Mouse (Mus musculus): ENCODE results near the gene Pitx1.

Gene Pitx1

GRCm38 (mm10) chr13:55830833-55831721 lies 4.9 kb downstream of the Pitx1 start:
- no peak for DNase-seq (ENCODE audit: low read depth)

GRCm38 (mm10) chr13:55830081-55830832 lies 5.7 kb downstream of the Pitx1 start:
- DNase-seq (ENCODE audit: low read depth): no peak

- no peak for DNase-seq (ENCODE audit: low read depth)
Measured at GRCm38 (mm10) chr13:55829018-55829655, 6.9 kb downstream of the Pitx1 start.

GRCm38 (mm10) chr13:55828141-55829017 lies 7.6 kb downstream of the Pitx1 start:
- no peak for DNase-seq (ENCODE audit: low read depth)

- no peak for DNase-seq (ENCODE audit: low read depth)
Measured at GRCm38 (mm10) chr13:55827679-55828140, 8.3 kb downstream of the Pitx1 start.

- no peak for DNase-seq (ENCODE audit: low read depth)
Measured at GRCm38 (mm10) chr13:55826796-55827678, 9.0 kb downstream of the Pitx1 start.

GRCm38 (mm10) chr13:55826008-55826671 lies 9.9 kb downstream of the Pitx1 start:
- no peak for DNase-seq (ENCODE audit: low read depth)

GRCm38 (mm10) chr13:55825245-55825681 lies 10.7 kb downstream of the Pitx1 start:
- no peak for DNase-seq (ENCODE audit: low read depth)

GRCm38 (mm10) chr13:55824151-55824945 lies 11.6 kb downstream of the Pitx1 start:
- no peak for DNase-seq (ENCODE audit: low read depth)

- no peak for DNase-seq (ENCODE audit: low read depth)
Measured at GRCm38 (mm10) chr13:55822499-55822898, 13.5 kb downstream of the Pitx1 start.

- DNase-seq (ENCODE audit: low read depth): no peak
Measured at GRCm38 (mm10) chr13:55814834-55815233, 21.2 kb downstream of the Pitx1 start.

GRCm38 (mm10) chr13:55813490-55814016 lies 22.4 kb downstream of the Pitx1 start:
- DNase-seq (ENCODE audit: low read depth): no peak

- DNase-seq (ENCODE audit: low read depth): no peak
Measured at GRCm38 (mm10) chr13:55810947-55811346, 25.0 kb downstream of the Pitx1 start.

- no peak for DNase-seq (ENCODE audit: low read depth)
Measured at GRCm38 (mm10) chr13:55809707-55810106, 26.3 kb downstream of the Pitx1 start.

- no peak for DNase-seq (ENCODE audit: low read depth)
Measured at GRCm38 (mm10) chr13:55809041-55809623, 26.9 kb downstream of the Pitx1 start.

GRCm38 (mm10) chr13:55803973-55804372 lies 32.0 kb downstream of the Pitx1 start:
- DNase-seq (ENCODE audit: low read depth): no peak

- no peak for DNase-seq (ENCODE audit: low read depth)
Measured at GRCm38 (mm10) chr13:55801246-55801645, 34.7 kb downstream of the Pitx1 start.

- DNase-seq (ENCODE audit: low read depth): no peak
Measured at GRCm38 (mm10) chr13:55786120-55786519, 49.9 kb downstream of the Pitx1 start.
